Mouse (Mus musculus) bone marrow macrophage, adult 2 months (primary cell): ENCODE measurements around the gene Prss43.

ENCODE experiments used
- CTCF ChIP-seq: IDR thresholded peaks from 2 replicates; pipeline ENCODE4 v1.5.1; 2012; ENCODE audit warnings: low read depth, mild to moderate bottlenecking, low read length, moderate library complexity
- POLR2A ChIP-seq: IDR thresholded peaks from 2 replicates; pipeline ENCODE4 v1.6.1; 2012; ENCODE audit warnings: mild to moderate bottlenecking, low read depth, low read length, borderline replicate concordance

DNA sequence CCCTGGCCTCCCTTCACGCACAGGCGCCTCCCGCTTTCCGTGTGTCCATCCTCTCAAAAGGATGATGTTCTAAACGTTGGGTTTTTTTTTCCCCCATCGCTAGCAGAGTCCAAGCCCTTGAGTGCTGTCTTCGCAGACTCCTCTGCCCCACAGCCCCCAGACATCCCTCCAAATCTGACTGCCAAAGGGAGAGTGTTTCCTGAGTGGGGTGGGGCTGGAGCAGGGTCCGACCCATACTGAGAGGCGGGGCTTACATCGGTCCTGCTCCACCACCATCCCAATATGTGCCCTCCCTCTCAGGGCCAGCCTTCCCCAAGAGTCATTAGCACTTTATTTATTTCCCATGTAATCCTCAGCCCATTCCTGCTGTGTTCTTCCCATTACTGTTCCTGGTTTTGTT is 8.5 kb downstream of the Prss43 start:
- TF ChIP-seq CTCF (no peak), POLR2A (no peak)
